In the genomic region with DNA sequence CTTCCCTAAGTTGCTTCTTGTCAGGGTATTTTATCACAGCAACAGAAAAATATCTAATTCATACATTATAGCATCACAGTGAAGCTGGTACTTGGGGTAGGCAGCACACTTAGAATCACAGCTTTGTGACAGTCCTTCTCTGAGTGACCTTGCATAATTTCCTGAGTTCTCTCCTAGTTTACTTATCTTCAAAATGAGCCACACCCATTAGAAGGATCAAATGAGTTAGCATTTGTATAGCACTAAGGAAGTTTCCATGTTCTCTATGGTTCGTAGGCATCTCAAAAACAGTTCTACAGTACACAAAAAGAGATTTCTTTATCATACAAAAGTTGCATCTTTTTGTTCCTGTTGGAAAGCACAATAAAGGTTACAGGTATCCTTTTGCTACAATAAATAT, we compare ENCODE assay signal across 16 mouse cellular contexts.
"Had no signal": no experiment of that assay in that cellular context is flagged by ENCODE, and none has a peak within 500 bp of the region (broad histone marks: within the 10 kb centered on the region; RNA-seq: fewer than 3 reads in every experiment).

No protein-coding gene starts in this region.

- H3K4me1 ChIP-seq: limb, embryonic 15.5 days; midbrain, embryonic 13.5 days; neural tube, embryonic 15.5 days; stomach, embryonic 15.5 days had no signal

- H3K9ac ChIP-seq: limb, embryonic 15.5 days; lung, embryonic 14.5 days; midbrain, embryonic 13.5 days; neural tube, embryonic 15.5 days; stomach, embryonic 15.5 days had no signal

- H3K36me3 ChIP-seq: limb, embryonic 15.5 days; midbrain, embryonic 13.5 days; neural tube, embryonic 15.5 days; stomach, embryonic 15.5 days had no signal

- ATAC-seq: intestine, embryonic 16.5 days; midbrain, embryonic 13.5 days had no signal

- H3K9me3 ChIP-seq: limb, embryonic 15.5 days; midbrain, embryonic 13.5 days; neural tube, embryonic 15.5 days; stomach, embryonic 15.5 days had no signal

- H3K4me3 ChIP-seq: left cerebral cortex, adult 2 months; limb, embryonic 15.5 days; midbrain, embryonic 13.5 days; myocyte; neural tube, embryonic 15.5 days; stomach, embryonic 15.5 days had no signal

- H3K4me2 ChIP-seq: limb, embryonic 15.5 days; lung, embryonic 14.5 days; midbrain, embryonic 13.5 days; neural tube, embryonic 15.5 days; stomach, embryonic 15.5 days had no signal

- DNase-seq: kidney, adult 2 months; kidney, postnatal 25 days; lung, embryonic 14.5 days; lung, postnatal 10 days; lung, postnatal 4 days; right cerebral cortex, postnatal 4 days; spleen, adult 18-20 months; thymus, adult 2 months; thymus, postnatal 25 days had no signal

- H3K27ac ChIP-seq: left cerebral cortex, adult 2 months; limb, embryonic 15.5 days; midbrain, embryonic 13.5 days; neural tube, embryonic 15.5 days; stomach, embryonic 15.5 days had no signal

- H3K27me3 ChIP-seq: limb, embryonic 15.5 days; stomach, embryonic 15.5 days had no signal
